Mouse (Mus musculus) midbrain, postnatal 0 days (tissue): ENCODE data around the gene Cops9. TPM values are rescaled to one million over a fixed set of nuclear protein-coding genes. Genes with fewer than 3 reads are reported as not detected.

ENCODE experiments used
- ATAC-seq: fragments of 200-750 bp; cut with Nextera tagmentation; 2 replicates; pipeline ENCODE4 v1.8.0; 2017; ENCODE audit warnings: moderate number of reproducible peaks, mild to moderate bottlenecking, moderate TSS enrichment, moderate library complexity; ENCODE audit not compliant: low FRiP score
- DNase-seq: peaks from one replicate; pipeline ENCODE4 v3.0.0-alpha.2; 2015; ENCODE audit warnings: low spot score
- H3K27ac ChIP-seq: fragments of 300-500 bp; sonication (generic); 2 replicates; pipeline ENCODE4 v1.5.1; 2014; ENCODE audit warnings: low read depth, mild to moderate bottlenecking, low read length, mixed read lengths
- H3K27me3 ChIP-seq: fragments of 300-500 bp; sonication (generic); 2 replicates; pipeline ENCODE4 v1.6.1; 2014; ENCODE audit warnings: low read length, control low read depth, mixed read lengths; ENCODE audit not compliant: insufficient read depth
- H3K36me3 ChIP-seq: fragments of 300-500 bp; sonication (generic); 2 replicates; pipeline ENCODE4 v1.6.1; 2014; ENCODE audit warnings: low read length, control low read depth, mixed read lengths; ENCODE audit not compliant: insufficient read depth
- H3K4me1 ChIP-seq: fragments of 300-500 bp; sonication (generic); 2 replicates; pipeline ENCODE4 v1.6.1; 2014; ENCODE audit warnings: mild to moderate bottlenecking, control low read depth, antibody characterized with exemption, low read length, mixed read lengths; ENCODE audit not compliant: insufficient read depth
- H3K4me2 ChIP-seq: fragments of 300-500 bp; sonication (generic); 2 replicates; pipeline ENCODE4 v1.6.1; 2014; ENCODE audit warnings: low read depth, mild to moderate bottlenecking, low read length, mixed read lengths; ENCODE audit not compliant: poor library complexity, severe bottlenecking
- H3K4me3 ChIP-seq: fragments of 300-500 bp; sonication (generic); 2 replicates; pipeline ENCODE4 v1.5.1; 2014; ENCODE audit warnings: low read depth, mild to moderate bottlenecking, low read length, moderate library complexity
- H3K9ac ChIP-seq: fragments of 300-500 bp; sonication (generic); replicated peaks from 2 replicates; pipeline ENCODE4 v1.6.1; 2014; ENCODE audit warnings: mild to moderate bottlenecking, low read length, moderate library complexity, mixed read lengths; ENCODE audit not compliant: poor library complexity, severe bottlenecking
- H3K9me3 ChIP-seq: fragments of 300-500 bp; sonication (generic); 2 replicates; pipeline ENCODE4 v1.6.1; 2016; ENCODE audit warnings: low read length, control low read depth
- CTCF ChIP-seq: IDR thresholded peaks from 2 replicates; pipeline ENCODE4 v1.5.1; 2016; ENCODE audit warnings: antibody characterized with exemption, mild to moderate bottlenecking
- WGBS: fragments of 180-500 bp; shearing (Covaris S2); extraction: QIAGEN DNeasy Blood & Tissue Kit; methylation state at CpG from one replicate; pipeline ENCODE4 v1.1.7; 2014; 5-methylcytosine and 5-hydroxymethylcytosine counted together
- polyA plus RNA-seq: library from polyadenylated mRNA; unstranded; fragments of >200 nt; fragmentation: Nextera tagmentation; extraction: Ambion mirVana; gene quantifications from 2 replicates; pipeline ENCODE4 v1.2.1, GENCODE M21; 2015
- total RNA-seq: library from RNA; depleted of rRNA; stranded (reverse); fragments of >200 nt; gene quantifications from 2 replicates; pipeline ENCODE4 v1.2.3, GENCODE M21; 2014

The Cops9 gene
- total and polyA plus RNA-seq, 2 experiments from 2014 or later = 297 to 598 TPM

DNA sequence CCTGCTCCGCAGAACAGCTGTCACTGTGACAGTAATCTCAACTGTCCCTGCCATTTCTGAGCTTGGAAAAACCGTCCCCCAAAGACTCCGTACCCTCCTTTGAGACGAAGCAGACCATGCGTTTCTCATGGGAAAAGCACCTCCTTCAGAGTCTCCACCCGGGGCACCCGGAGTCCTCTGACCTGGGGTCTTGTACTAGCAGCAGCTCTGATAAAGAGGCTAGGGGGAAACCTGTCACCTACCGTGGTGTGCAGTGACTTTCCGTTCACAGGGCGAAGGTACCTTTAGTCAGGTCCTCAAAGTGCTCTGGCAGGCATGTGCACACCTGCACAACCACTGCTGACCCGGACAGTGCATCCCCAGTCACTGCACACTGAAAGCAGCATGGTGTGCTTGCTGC is 5.1 kb downstream of the Cops9 start:
- 93% methylated on average over 11 of the region's 11 CpGs for WGBS
- Histone ChIP-seq H3K27ac (no peak overlapping the region), H3K4me2 (no peak overlapping the region), H3K27me3 (no peaks in the 10 kb centered on the region), H3K36me3 (peaks cover 34% of the 10 kb centered on the region), H3K4me3 (no peak overlapping the region), H3K9me3 (no peaks in the 10 kb centered on the region), H3K9ac (no peak overlapping the region), H3K4me1 (peaks cover 7% of the 10 kb centered on the region)
- ATAC-seq (no peak), DNase-seq (no peak)
- no peak for TF ChIP-seq CTCF

DNA sequence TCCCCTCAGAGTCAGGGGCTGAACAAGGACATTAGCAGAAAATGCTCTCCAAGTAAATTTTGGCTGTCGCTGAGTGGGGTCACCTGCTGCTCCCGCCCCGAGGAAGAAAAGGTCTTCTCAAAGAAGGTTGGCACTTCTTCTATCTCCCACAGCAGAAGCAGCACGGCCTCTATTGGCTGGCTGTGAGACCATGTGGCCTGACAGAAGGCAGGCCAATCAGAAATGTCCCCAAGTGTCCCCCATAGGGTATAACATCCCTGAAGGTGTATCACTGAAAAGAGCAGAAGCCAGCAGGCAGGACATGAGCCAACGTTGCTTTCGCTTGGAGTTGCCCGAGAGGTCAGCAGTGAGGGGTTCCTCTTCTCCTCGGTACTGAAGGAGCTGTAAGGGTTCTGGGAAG is 5.8 kb downstream of the Cops9 start:
- peaks cover 34% of the 10 kb centered on the region for H3K36me3 ChIP-seq
- H3K9ac ChIP-seq = no peak overlapping the region
- H3K27ac ChIP-seq = no peak overlapping the region
- 83% methylated on average over 8 of the region's 8 CpGs for WGBS
- H3K4me1 ChIP-seq = peaks cover 7% of the 10 kb centered on the region
- H3K9me3 ChIP-seq = no peaks in the 10 kb centered on the region
- no peaks in the 10 kb centered on the region for H3K27me3 ChIP-seq
- no peak overlapping the region for H3K4me3 ChIP-seq
- ATAC-seq = no peak
- DNase-seq = no peak
- no peak for TF ChIP-seq CTCF
- H3K4me2 ChIP-seq = no peak overlapping the region

DNA sequence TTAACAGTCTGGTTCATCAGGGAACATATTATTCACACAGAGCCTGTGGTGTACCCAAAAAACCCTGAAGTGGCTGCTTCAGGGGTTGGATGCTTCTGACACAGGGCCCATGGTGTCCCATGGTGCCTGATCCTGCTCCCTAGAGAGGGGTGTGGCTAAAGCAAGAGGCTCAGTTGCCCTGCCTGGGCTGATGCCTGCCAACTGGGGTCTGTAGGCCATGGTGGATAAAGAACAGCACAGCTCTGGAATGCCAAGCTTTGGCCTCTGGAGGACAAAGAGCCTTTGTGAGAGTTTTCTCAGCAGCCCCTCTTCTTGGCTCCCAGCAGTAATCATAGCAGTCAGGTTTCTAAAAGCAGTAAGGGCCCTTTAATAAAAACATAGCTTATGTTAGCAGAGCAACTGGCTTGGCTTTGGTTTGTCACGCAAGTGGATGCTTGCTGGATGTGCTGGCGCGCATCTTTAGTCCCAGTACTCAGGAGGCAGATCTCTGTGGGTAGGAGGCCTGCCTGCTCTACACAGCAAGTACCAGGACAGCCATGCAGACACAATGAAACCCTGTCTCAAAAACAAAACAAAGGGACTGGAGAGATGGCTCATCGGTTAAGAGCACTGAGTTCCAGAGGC is 6.7 kb downstream of the Cops9 start:
- DNase-seq = peak; percentile 68

DNA sequence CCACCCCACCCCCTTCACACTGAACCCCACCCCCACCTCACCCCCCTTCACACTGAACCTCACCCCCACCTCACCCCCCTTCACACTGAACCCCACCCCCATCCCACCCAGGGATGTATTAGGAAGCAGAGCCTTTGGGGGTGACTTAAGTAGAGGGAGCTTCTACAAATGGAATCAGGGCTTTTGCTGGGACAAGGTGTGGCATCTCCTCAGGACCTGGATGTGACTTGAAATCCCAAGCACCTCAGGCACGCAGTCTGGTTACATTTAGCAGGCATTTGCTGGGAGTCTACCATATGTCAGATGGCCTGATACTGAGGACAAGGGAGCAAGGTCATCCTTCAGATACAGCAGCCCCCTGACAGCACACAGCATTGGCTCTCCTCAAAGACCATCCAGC is 7.2 kb downstream of the Cops9 start:
- no peak overlapping the region for H3K4me3 ChIP-seq
- ATAC-seq (no peak), DNase-seq (no peak)
- H3K9me3 ChIP-seq = no peaks in the 10 kb centered on the region
- H3K36me3 ChIP-seq = peaks cover 34% of the 10 kb centered on the region
- H3K27ac ChIP-seq = no peak overlapping the region
- H3K4me1 ChIP-seq = no peaks in the 10 kb centered on the region
- no peak overlapping the region for H3K9ac ChIP-seq
- no peaks in the 10 kb centered on the region for H3K27me3 ChIP-seq
- 68% methylated on average over 1 of the region's 1 CpGs for WGBS
- TF ChIP-seq CTCF = no peak
- H3K4me2 ChIP-seq = no peak overlapping the region

More for the DNA sequence above, 6.7 kb downstream of the Cops9 start:
- Histone ChIP-seq H3K9ac (no peak overlapping the region), H3K4me2 (no peak overlapping the region), H3K36me3 (peaks cover 34% of the 10 kb centered on the region), H3K27me3 (no peaks in the 10 kb centered on the region), H3K4me1 (0 out of 2 replicates have a peak, but pooled peaks cover 3% of the 10 kb centered on the region), H3K4me3 (no peak overlapping the region), H3K27ac (no peak overlapping the region), H3K9me3 (no peaks in the 10 kb centered on the region)
- no peak for ATAC-seq
- 62% methylated on average over 4 of the region's 4 CpGs for WGBS
- no peak for TF ChIP-seq CTCF

DNA sequence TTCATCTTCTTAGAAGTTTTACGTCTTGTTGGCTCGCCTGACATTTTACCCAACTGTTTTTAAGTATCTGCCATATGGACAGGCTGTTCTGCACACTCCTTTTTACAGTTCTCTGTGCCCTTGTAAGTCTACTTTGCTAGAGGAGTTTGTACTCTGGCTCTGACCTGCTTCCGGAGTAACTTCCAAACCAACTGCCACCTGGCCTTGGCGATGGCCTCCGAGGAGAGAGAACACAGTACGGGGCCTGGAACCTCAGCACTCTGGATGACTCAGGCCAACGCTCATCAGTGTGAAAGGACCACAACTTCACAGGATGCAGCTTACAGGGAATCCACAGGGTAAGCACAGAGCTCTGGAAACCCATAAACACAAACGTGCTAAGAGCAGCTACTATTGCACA is 8.1 kb downstream of the Cops9 start:
- WGBS = 89% methylated on average over 8 of the region's 8 CpGs
- ATAC-seq (no peak), DNase-seq (no peak)
- Histone ChIP-seq H3K27ac (no peak overlapping the region), H3K4me3 (no peak overlapping the region), H3K4me2 (no peak overlapping the region), H3K36me3 (peaks cover 30% of the 10 kb centered on the region), H3K27me3 (no peaks in the 10 kb centered on the region), H3K4me1 (no peaks in the 10 kb centered on the region), H3K9ac (no peak overlapping the region), H3K9me3 (no peaks in the 10 kb centered on the region)
- TF ChIP-seq CTCF = no peak

DNA sequence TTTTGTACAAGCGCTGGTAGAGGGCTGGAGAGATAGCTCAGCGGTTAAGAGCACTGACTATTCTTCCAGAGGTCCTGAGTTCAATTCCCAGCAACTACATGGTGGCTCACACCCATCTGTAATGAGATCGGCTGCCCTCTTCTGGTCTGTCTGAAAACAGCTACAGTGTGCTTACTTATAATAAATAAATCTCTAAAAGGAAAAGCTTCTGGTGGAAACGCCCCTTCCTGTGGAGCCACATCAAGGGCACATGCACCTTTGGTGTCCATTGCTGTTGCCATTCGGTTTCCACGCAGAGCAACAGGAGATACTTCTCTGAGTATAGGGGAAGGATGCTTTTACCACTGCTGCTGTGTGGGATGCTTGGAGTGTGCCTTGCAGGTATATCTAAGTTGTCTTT is 8.8 kb downstream of the Cops9 start:
- Histone ChIP-seq H3K27ac (no peak overlapping the region), H3K36me3 (peaks cover 24% of the 10 kb centered on the region), H3K4me1 (no peaks in the 10 kb centered on the region), H3K4me2 (no peak overlapping the region), H3K9me3 (no peaks in the 10 kb centered on the region), H3K27me3 (no peaks in the 10 kb centered on the region), H3K9ac (no peak overlapping the region), H3K4me3 (no peak overlapping the region)
- WGBS = 69% methylated on average over 6 of the region's 6 CpGs
- ATAC-seq = no peak
- no peak for DNase-seq
- TF ChIP-seq CTCF = no peak
